Mouse (Mus musculus) B cell, adult 2 months (primary cell): ENCODE data around the gene Adamts17.

Experiments
- DNase-seq, 2 experiments: peaks; one replicate each; pipeline ENCODE4 v3.0.0; 2022

Gene Adamts17

DNA sequence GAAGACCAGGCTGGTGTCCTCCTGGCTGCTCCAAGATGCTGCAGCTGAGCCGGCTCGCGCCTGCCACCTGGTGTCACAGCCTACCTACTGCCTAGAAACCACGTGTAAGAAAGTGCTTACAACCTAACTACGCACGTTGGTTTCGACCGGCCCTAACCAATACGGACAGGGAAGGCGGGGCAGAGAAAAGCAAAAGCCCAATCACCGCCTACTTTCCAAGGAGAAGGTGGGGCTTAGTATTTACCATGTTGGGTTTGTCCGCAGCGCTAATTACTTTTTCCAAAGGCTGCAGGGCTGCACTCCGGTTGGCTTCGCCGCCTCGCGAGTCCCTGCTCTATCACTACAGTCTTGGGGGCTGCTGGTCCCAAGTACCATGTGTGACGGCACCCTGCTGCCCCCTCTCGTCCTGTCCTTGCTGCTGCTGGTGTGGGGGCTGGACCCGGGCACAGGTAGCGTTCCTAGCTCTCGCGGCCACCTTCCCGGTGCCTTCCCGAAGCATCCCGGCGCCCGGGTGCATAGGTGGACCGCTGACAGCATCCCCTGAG is at the start of gene Adamts17:
TSS of gene Adamts17 (plus strand) at position 273 of the 545 bp plus-strand sequence.
- peak; percentile 80 to 83 for DNase-seq

- no peak for DNase-seq
These were observed 49.4 kb upstream of the Adamts17 start for GRCm38 (mm10) chr7:66789860-66790748.

DNA sequence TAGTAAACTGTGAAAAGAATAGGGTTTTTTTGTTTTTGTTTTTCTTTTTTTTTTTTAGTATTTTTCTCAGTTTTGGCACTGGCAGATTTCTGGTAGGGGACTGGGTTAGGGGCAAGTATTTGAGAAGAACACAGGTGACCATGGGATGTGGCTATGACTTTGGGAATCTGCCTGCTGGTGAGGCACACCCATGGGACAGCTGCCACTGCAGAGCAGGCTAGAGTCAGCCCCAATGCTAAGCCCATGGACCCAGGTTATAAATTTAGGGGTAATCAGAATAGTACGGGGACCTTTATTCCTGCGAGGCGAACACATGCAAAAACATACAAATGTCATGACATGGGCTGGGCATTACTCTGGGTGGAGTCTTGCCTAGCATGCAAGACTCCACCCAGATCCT is 48.5 kb upstream of the Adamts17 start:
- no peak for DNase-seq

- DNase-seq = no peak
These were observed 42.6 kb upstream of the Adamts17 start for GRCm38 (mm10) chr7:66796909-66797308.

DNA sequence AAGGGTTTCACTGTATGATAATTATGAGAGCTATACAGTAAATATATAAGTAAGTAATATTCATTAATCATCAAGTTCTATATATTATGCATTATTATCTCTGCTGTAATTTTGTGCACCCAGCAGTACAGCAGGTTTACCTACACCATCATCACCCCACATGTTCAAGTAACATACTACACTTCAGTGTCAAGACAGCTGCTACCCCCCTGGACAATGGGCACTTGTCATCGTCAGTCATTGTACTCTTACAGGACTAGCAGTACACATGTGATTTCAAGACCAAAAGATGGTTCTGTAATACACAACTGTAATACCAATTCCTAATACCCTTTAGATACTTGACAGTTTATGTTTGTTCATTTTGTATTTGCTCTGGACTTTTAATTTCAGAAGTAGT is 42.2 kb upstream of the Adamts17 start:
- DNase-seq = no peak

GRCm38 (mm10) chr7:66798826-66799225 is 40.7 kb upstream of the Adamts17 start:
- DNase-seq = no peak

- DNase-seq = no peak
These were observed 38.8 kb upstream of the Adamts17 start for GRCm38 (mm10) chr7:66800784-66801183.

GRCm38 (mm10) chr7:66801785-66802184 is 37.8 kb upstream of the Adamts17 start:
- DNase-seq = no peak

GRCm38 (mm10) chr7:66803798-66804197 is 35.7 kb upstream of the Adamts17 start:
- no peak for DNase-seq

GRCm38 (mm10) chr7:66806801-66807200 is 32.7 kb upstream of the Adamts17 start:
- no peak for DNase-seq

GRCm38 (mm10) chr7:66810436-66810835 is 29.1 kb upstream of the Adamts17 start:
- no peak for DNase-seq

- DNase-seq = no peak
These were observed 28.2 kb upstream of the Adamts17 start for GRCm38 (mm10) chr7:66811294-66811693.

DNA sequence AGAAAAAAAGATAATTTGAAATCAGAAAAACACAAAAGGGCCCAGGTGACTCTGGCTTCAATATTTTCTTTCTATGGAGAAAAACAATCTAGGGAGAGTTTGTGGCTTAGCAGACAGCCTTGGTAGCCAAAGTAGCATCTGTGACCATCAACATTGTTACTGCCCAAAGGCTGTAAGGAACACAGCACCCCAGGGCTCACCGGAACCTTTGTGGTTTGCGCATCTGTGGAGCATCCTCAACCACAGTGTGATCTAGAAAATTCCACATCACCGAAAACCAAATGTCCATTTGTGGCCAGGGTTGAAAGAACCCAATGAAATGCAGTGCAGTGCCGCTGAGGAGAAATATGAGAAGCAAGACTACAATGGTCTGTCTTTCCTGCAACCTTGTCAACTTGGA is 27.2 kb upstream of the Adamts17 start:
- DNase-seq = no peak

- no peak for DNase-seq
These were observed 26.8 kb upstream of the Adamts17 start for GRCm38 (mm10) chr7:66812737-66813136.

DNA sequence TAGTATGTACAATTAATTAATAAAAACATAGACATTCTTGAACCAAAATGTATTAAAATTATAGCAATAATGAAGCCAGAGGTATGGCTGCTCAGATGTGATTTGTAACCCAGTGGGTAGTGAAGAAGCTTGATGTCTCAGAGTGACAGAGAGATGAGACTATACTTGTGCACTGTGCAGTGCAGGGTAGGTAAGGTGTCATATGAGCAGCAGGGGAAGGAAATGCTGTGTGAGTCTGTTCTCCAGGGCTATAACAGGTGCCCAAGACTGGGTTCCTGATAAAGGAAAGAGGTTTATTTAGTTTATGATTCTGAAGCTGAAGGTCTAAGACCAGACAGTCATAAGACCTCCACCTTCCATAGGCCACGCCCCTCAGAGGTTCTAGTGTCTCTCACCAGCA is 26.4 kb upstream of the Adamts17 start:
- DNase-seq = no peak

- DNase-seq = no peak
These were observed 24.0 kb upstream of the Adamts17 start for GRCm38 (mm10) chr7:66815526-66815925.

DNA sequence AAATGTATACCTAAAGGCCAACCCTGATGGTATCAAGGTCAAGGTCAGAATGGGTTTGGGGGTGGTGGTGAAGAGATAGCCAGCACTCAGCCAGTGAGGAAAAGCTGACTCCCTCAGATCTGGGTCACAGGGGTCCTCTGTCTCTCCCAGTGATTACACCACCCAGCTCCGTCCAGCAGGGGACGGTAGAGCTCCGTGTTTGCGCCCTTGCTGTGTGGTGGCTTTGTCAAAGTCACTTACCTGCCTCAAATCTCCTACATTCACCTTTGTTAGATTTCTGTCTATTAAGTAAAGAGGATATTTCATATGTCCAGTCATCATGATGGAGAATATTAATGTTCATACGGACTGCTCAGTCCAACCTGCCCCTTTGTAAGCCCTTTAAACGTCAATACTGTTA is 19.5 kb upstream of the Adamts17 start:
- DNase-seq = peak; percentile 36 to 51

DNA sequence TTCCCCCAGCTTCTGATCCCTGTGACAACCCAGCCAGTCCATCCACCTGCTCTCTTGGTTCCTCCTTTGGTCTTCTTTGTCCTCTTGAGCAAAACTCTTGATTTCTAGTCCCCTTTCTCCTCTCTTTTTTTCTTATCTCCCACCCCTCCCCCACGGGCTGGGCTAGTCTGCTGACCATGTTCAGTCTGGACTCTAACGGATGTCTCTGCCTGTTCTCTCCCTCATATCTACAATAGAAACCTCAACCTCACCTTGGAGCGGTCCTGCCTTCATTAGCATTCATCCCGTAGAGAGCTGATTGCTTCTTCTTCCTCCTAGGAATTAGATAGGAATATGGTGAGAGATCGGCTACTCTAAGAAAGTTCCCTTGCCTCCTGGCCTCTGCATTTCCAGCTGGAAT is 8.7 kb upstream of the Adamts17 start:
- no peak for DNase-seq

- DNase-seq = no peak
These were observed 8.2 kb upstream of the Adamts17 start for GRCm38 (mm10) chr7:66831295-66831694.

DNA sequence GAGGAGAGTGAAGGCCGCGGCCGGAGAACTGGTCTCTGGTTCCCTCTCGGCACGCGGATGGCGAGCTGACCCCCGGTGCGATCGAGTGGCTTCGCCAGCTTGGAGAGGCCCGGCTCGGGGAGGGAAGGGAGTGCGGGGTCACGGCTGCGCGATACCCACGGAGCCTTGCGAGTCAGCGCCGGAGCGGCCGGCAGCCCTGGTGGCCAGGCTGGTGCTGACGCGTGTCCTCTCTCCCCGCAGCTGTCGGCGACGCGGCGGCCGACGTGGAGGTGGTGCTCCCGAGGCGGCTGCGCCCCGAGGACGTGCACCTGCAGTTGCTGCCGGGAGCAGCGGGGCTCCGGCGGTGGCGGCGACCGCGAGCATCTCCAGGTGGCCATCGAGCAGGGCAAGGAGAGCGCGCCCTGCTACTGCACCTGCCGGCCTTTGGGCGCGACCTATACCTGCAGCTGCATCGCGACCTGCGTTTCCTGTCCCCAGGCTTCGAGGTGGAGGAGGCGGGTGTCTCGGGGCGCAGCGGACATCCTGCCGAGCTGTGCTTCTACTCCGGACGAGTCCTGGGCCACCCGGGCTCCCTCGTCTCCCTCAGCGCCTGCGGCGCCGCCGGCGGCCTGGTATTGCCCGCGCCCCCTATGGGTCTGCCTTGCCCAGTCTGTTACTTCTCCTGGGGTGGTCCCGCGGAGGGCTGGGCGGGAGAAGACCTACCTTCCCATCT is 629 bp downstream of the Adamts17 start:
- peak; percentile 45 to 52 for DNase-seq

DNA sequence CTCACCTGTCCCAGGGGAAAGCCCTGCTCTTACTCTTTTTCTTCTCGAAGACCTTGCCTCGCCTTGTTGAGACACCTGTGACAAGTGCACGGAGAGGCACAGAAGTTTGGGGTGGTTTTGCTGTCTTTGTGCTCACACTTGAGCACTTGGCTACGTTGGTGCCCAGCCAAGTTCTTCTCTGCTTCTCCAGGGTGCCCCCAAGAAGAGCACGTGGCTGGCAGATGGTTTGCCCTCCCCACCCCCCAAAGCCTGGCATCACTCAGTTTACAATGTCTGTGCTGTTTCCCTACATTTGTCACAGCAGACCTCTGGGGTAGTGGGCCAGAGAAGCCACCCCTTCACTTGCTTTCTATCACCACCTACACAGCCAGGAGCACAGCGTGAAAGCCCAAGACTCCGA is 1.6 kb downstream of the Adamts17 start:
- DNase-seq = no peak

- DNase-seq = peak; percentile 5 to 26
These were observed 2.5 kb downstream of the Adamts17 start for GRCm38 (mm10) chr7:66842021-66842420.

GRCm38 (mm10) chr7:66843846-66844245 is 4.3 kb downstream of the Adamts17 start:
- DNase-seq = no peak

- no peak for DNase-seq
These were observed 7.0 kb downstream of the Adamts17 start for GRCm38 (mm10) chr7:66846582-66846981.
